Mouse (Mus musculus): ENCODE data around the gene Map3k4.
"Not testable (repeated sequence)": the region's sequence is repeated elsewhere in the genome, so short reads cannot be mapped to it uniquely, and the experiment has no call there.

The Map3k4 gene

GRCm38 (mm10) chr17:12307251-12308135 lies 11.1 kb downstream of the Map3k4 start:
- ATAC-seq (ENCODE audit: insufficient number of reproducible peaks, low FRiP score, low TSS enrichment) = no peak

GRCm38 (mm10) chr17:12304658-12305057 lies 13.9 kb downstream of the Map3k4 start:
- ATAC-seq (ENCODE audit: insufficient number of reproducible peaks, low FRiP score, low TSS enrichment) = no peak

- peak; percentile 47; the same call in 1 of the 2 replicates for ATAC-seq (ENCODE audit: insufficient number of reproducible peaks, low FRiP score, low TSS enrichment)
Observed at GRCm38 (mm10) chr17:12300896-12301706, 17.5 kb downstream of the Map3k4 start.

- ATAC-seq (ENCODE audit: insufficient number of reproducible peaks, low FRiP score, low TSS enrichment) = no peak
Observed at GRCm38 (mm10) chr17:12300127-12300675, 18.4 kb downstream of the Map3k4 start.

- ATAC-seq (ENCODE audit: insufficient number of reproducible peaks, low FRiP score, low TSS enrichment) = no peak
Observed at GRCm38 (mm10) chr17:12299371-12299770, 19.2 kb downstream of the Map3k4 start.

GRCm38 (mm10) chr17:12297978-12298377 lies 20.6 kb downstream of the Map3k4 start:
- no peak for ATAC-seq (ENCODE audit: insufficient number of reproducible peaks, low FRiP score, low TSS enrichment)

- ATAC-seq (ENCODE audit: insufficient number of reproducible peaks, low FRiP score, low TSS enrichment) = no peak
Observed at GRCm38 (mm10) chr17:12297292-12297691, 21.3 kb downstream of the Map3k4 start.

- not testable (repeated sequence) for ATAC-seq (ENCODE audit: insufficient number of reproducible peaks, low FRiP score, low TSS enrichment)
Observed at GRCm38 (mm10) chr17:12295926-12296325, 22.7 kb downstream of the Map3k4 start.

GRCm38 (mm10) chr17:12294424-12294823 lies 24.2 kb downstream of the Map3k4 start:
- no peak for ATAC-seq (ENCODE audit: insufficient number of reproducible peaks, low FRiP score, low TSS enrichment)

GRCm38 (mm10) chr17:12293571-12293970 lies 25.0 kb downstream of the Map3k4 start:
- ATAC-seq (ENCODE audit: insufficient number of reproducible peaks, low FRiP score, low TSS enrichment) = no peak

GRCm38 (mm10) chr17:12292877-12293276 lies 25.7 kb downstream of the Map3k4 start:
- no peak for ATAC-seq (ENCODE audit: insufficient number of reproducible peaks, low FRiP score, low TSS enrichment)

- no peak for ATAC-seq (ENCODE audit: insufficient number of reproducible peaks, low FRiP score, low TSS enrichment)
Observed at GRCm38 (mm10) chr17:12292356-12292755, 26.2 kb downstream of the Map3k4 start.

GRCm38 (mm10) chr17:12291151-12291550 lies 27.4 kb downstream of the Map3k4 start:
- no peak for ATAC-seq (ENCODE audit: insufficient number of reproducible peaks, low FRiP score, low TSS enrichment)

GRCm38 (mm10) chr17:12290735-12291134 lies 27.9 kb downstream of the Map3k4 start:
- no peak for ATAC-seq (ENCODE audit: insufficient number of reproducible peaks, low FRiP score, low TSS enrichment)

GRCm38 (mm10) chr17:12289836-12290235 lies 28.8 kb downstream of the Map3k4 start:
- not testable (repeated sequence) for ATAC-seq (ENCODE audit: insufficient number of reproducible peaks, low FRiP score, low TSS enrichment)

GRCm38 (mm10) chr17:12288871-12289270 lies 29.7 kb downstream of the Map3k4 start:
- no peak for ATAC-seq (ENCODE audit: insufficient number of reproducible peaks, low FRiP score, low TSS enrichment)

GRCm38 (mm10) chr17:12279810-12280209 lies 38.8 kb downstream of the Map3k4 start:
- ATAC-seq (ENCODE audit: insufficient number of reproducible peaks, low FRiP score, low TSS enrichment) = no peak

GRCm38 (mm10) chr17:12278073-12278472 lies 40.5 kb downstream of the Map3k4 start:
- ATAC-seq (ENCODE audit: insufficient number of reproducible peaks, low FRiP score, low TSS enrichment) = no peak

GRCm38 (mm10) chr17:12277297-12277696 lies 41.3 kb downstream of the Map3k4 start:
- ATAC-seq (ENCODE audit: insufficient number of reproducible peaks, low FRiP score, low TSS enrichment) = no peak

- ATAC-seq (ENCODE audit: insufficient number of reproducible peaks, low FRiP score, low TSS enrichment) = no peak
Observed at GRCm38 (mm10) chr17:12276496-12277200, 41.9 kb downstream of the Map3k4 start.

All from cerebellum, adult (tissue).